Mouse (Mus musculus): ENCODE measurements around the gene Nphp3.
A peak's percentile ranks its signal among the peaks of the same experiment; 100 is the strongest.

The Nphp3 gene

DNA sequence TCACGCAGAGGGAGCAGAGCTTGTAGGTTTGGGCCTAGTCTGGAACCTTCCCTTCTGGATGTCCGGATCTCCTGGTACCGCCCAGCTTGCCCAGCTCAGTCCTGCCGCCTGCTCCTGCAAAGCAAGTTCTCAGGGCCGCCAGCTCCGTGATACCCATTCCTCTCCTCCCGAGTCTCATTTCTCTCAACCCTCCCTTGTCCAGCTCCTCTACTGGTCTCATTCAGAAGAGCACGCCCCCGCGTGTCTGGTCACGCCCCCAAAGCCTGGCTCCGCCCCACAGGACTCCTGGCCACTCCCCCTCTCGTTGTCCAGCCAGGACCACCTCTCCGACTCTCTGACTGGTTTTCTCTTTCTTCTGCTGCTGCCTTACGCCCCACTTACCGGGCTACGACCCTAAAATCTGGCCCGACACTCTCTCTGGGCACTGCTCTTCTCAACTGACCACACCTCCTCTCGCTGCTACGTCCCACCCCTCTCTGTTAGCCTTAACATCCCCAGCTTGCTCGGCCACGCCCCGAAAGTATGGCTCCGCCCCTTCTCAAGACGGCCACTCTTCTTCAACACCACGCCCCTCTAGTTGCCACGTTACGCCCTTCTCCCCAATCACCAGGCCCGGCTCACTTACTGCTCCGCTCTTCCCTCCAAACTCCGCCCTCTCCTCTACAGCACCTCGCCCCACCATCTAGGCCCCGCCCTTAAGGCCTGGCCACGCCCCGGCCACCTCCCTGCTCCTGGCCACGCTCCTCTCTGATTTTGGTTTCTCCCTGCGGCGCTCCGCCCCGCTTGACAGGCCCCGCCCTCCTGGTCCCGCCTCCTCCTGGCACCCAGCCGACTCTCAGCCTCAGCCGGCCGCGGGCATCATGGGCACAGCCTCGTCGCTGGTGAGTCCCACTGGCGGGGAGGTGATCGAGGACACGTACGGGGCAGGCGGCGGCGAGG is at the start of gene Nphp3:
Nphp3 (plus strand) TSS at position 624 of the 939 bp plus-strand sequence.
- peak; percentile 100 for DNase-seq

GRCm38 (mm10) chr9:103958722-103959121 is 43.6 kb upstream of the Nphp3 start:
- no peak for DNase-seq

DNA sequence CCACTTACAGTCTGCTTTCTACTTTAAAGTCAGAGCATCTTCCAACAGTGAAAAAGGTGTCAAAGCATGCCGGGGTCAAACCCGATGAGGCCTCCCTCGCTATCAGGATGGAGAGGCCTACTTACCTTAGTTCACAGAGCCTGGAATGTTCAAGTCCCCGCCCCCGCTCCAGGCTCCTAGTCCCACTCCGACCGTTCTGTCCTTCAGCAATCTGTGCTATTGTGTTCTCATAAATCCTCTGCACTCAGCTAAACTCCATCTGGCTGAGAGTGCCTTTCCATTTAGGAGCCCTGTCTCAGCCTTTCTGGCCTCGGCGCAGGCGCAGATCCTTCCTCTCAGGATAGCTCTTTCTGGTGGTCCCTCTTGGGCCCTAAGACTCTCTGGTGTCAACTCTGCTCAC is 42.4 kb upstream of the Nphp3 start:
- no peak for DNase-seq

GRCm38 (mm10) chr9:103996496-103996895 is 5.8 kb upstream of the Nphp3 start:
- peak; percentile 44 for DNase-seq

GRCm38 (mm10) chr9:104000601-104001000 is 1.7 kb upstream of the Nphp3 start:
- DNase-seq, result no peak

DNA sequence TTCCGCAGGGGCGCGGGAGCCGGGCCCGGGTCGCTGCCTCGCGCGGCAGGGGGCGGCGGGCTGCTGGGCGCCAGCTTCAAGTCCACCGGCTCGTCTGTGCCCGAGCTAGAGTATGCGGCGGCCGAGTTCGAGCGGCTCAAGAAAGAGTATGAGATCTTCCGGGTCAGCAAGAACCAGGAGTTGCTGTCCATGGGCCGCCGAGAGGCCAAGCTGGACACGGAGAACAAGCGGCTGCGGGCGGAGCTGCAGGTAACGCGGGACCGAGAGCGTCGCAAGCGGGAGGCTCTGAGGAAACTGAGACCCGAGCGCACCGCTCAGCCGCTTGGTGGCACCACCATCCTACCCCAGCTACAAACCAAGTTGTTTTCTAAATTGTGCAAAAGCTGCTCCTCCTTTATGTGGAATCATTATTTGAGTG is 578 bp downstream of the Nphp3 start:
- DNase-seq, result no peak

GRCm38 (mm10) chr9:104014526-104014925 is 12.2 kb downstream of the Nphp3 start:
- no peak for DNase-seq

GRCm38 (mm10) chr9:104021026-104021425 is 18.7 kb downstream of the Nphp3 start:
- no peak for DNase-seq

GRCm38 (mm10) chr9:104027186-104027585 is 24.8 kb downstream of the Nphp3 start:
- no peak for DNase-seq

DNA sequence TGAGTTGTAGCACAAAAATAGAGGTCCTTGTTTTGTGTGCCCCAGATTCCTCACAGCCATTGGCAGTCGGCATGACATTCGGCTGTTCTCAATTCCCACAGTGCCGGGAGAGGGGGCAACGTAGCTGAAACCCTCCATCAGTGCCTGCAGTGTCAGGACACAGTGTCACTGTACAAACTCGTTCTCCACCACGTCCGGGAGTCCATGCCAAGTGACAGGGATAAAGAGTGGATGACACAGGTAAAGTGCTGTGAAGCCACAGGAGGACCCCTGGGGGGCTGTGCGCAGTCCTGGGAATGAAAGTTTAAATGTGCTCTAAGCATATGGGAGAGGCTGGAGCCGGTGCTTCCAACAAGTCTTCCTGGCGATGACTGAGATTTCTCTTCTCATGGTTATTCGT is 27.5 kb downstream of the Nphp3 start:
- no peak for DNase-seq

- DNase-seq, result no peak
Measured at GRCm38 (mm10) chr9:104034231-104034630, 31.9 kb downstream of the Nphp3 start.

- DNase-seq, result no peak
Measured at GRCm38 (mm10) chr9:104034718-104035117, 32.4 kb downstream of the Nphp3 start.

GRCm38 (mm10) chr9:104035261-104036015 is 33.1 kb downstream of the Nphp3 start:
- peak; percentile 54 for DNase-seq

- no peak for DNase-seq
Measured at GRCm38 (mm10) chr9:104038266-104038665, 35.9 kb downstream of the Nphp3 start.

GRCm38 (mm10) chr9:104039031-104039695 is 36.8 kb downstream of the Nphp3 start:
- no peak for DNase-seq

DNA sequence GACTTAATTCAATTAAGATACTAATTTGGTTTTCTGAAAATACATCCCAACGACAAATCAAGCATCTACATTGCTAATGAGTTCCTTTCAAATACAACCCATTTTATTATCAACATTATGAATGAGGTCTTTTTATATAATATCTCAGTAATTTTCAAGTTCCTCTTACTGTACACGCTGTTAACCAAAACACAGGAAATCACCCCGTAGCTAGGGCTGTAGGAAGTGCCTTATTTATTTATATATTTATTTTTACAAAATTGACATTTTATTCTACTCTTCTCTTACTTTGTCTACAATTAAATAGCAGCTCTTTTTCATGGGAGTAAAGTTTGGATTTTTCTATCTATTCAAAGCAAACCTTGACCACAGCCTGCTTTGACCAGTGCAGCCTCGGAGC is 37.4 kb downstream of the Nphp3 start:
- DNase-seq, result no peak

GRCm38 (mm10) chr9:104040362-104040761 is 38.0 kb downstream of the Nphp3 start, which contains the start of gene Gm28305:
Gene Gm28305 (plus strand): TSS chr9:104040662.
- no peak for DNase-seq

DNA sequence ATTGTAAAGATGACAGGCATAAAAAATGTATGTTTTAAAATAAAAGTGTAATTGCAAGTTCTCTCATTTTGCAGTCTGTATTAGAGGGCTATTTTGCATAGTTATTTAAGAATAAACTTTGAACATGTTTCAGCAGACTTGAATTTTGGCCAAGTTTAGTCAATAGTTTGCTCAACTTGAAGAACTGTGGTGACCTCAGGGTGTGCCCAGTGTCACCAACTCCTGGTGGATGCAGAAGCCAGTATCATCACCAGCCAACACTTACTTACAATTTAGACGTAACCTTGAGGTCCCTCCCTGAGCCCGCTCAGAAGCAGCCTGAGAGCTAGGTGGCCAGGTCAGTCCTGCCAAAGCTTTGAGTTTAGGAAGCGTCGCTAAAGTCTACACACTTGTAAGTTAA is 41.3 kb downstream of the Nphp3 start:
- no peak for DNase-seq

DNA sequence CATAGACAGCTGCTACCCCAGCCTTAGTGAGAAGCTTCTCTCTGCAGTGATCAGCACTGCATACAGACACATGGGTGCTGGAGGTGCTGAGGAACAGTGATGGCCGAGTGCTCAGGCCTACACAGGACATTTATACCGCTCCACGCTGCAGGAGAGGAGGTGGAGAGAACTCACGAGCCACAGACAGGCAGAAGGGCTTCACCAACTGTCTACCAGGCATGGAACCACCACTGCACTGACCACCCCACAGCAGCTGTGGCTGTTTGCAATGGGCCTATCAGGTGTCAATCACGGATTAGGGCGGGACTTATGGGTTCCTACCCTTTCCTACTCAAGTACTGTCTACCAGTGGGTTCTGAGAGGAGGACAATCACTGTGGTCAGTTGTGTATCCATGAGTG is 48.7 kb downstream of the Nphp3 start:
- no peak for DNase-seq

DNA sequence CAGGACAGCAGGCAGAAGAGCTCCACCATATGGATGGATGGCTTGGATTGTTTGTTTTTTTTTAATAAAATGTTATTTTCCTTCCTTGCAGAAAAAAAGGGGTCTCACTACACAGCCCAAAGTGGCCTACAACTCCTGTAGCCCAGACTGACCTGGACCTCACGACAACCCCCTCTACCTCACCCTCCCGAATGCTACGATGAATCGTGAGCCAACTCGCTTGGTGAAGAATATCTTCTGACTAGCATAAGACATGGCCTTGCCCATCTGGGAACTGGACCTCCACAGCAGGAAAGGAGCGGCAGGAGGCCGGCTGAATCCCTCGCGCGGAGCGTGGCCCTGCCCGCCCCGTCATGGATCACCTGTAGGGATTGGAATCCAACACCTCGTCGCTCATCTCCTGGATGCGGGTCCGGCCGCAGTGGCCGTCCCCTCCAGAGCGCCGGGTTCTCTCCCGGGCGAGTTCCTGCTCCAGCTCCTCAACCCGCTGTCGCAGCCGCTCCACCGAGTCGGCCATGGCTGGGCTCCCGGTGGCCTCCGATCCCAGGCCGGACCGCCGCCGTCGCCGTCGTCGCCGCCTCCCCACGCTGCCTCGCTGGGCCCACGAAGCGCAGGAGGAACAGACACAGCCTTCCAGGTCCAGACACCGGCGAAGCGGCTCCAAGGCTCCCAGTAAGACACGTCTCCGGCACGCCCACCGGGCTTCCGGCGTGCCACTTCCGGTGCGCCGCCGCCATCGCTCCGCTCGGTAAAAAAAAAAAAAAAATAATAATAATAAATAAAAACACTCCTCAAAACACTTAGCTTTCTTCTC is 60.3 kb downstream of the Nphp3 start, which contains the start of gene Uba5:
Uba5 (minus strand) TSS at position 705 of the 814 bp plus-strand sequence.
- DNase-seq, result peak; percentile 78

GRCm38 (mm10) chr9:104063244-104063961 is 61.1 kb downstream of the Nphp3 start, which contains the start of gene Acad11:
Gene Acad11 (plus strand): TSS chr9:104063377.
- peak; percentile 90 for DNase-seq

All from cerebellum, adult 9-11 months (tissue).